Mouse (Mus musculus): ENCODE measurements around the gene Vps13c.

DNA sequence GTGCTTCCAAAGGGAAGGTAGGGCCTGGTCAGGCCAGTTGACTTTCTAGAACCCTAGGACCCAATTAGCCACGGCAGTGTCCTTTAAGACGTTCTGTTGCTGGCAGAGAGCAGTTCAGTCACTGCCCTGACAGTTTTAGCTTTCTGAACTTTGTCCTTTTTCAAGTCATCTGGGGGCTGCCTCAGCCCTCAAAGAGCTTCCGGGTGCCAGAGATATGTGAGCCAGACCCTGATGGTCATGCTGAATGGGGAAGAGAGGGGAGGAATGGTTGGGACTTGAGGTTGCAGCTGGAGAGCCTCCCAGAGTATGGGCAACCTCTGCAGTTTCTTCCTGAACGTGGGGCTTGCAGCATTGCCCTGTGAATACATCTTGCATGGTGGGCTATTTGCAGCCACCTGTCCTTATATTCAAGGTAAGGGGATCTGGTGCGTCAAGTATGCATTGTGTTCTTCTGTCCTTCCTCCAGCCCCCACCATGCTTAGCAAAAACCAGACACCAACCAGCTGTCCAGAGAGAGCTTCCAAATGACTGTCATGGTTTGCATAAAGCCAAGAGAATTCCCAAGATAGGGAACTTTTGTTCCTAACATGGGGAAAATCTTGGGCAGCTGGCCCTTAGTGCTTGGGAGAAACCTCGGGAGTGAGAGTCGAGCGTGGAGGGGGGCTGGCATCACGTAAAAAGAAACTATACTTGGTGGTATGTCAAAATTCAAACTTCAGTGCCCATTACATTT lies 182.3 kb downstream of the Vps13c start:
- TF ChIP-seq CTCF (IDR thresholded peaks at IDR 0.05; ENCODE audit: extremely low read depth, insufficient read depth, insufficient read length, insufficient replicate concordance) (no peak), POLR2A (IDR thresholded peaks at IDR 0.05; ENCODE audit: low read depth, low read length) (no peak)
